Mouse (Mus musculus): ENCODE measurements at regions not wholly inside any gene's neighbourhood (a gene's known extent, or its start where the extent isn't known, plus 50 kb on each side); places are given as distances from the start of the nearest gene placed in this dataset.

- TF ChIP-seq POLR2A (IDR thresholded peaks at IDR 0.05; ENCODE audit: extremely low read depth, insufficient read depth, low read length) (no peak), CTCF (IDR thresholded peaks at IDR 0.05; ENCODE audit: extremely low read depth, insufficient read depth, low read length) (no peak)
These were observed 679.9 kb downstream of the Dach1 start for GRCm38 (mm10) chr14:97489427-97490347.

Data from cortical plate, adult 2 months (tissue).